Mouse (Mus musculus) kidney, adult 2 months (tissue): ENCODE measurements around the gene Chmp5.

Experiments used
- CTCF ChIP-seq: fragments of 200-500 bp; conservative IDR thresholded peaks from 2 replicates; pipeline ENCODE4 v1.5.1; 2011; ENCODE audit warnings: low read depth, mild to moderate bottlenecking, control low read depth, low read length, moderate library complexity, mixed read lengths; ENCODE audit not compliant: insufficient read depth, insufficient read length
- POLR2A ChIP-seq: fragments of 200-500 bp; IDR thresholded peaks from one replicate; pipeline ENCODE4 v1.6.1; 2011; ENCODE audit warnings: low read depth, low read length, control low read depth

DNA sequence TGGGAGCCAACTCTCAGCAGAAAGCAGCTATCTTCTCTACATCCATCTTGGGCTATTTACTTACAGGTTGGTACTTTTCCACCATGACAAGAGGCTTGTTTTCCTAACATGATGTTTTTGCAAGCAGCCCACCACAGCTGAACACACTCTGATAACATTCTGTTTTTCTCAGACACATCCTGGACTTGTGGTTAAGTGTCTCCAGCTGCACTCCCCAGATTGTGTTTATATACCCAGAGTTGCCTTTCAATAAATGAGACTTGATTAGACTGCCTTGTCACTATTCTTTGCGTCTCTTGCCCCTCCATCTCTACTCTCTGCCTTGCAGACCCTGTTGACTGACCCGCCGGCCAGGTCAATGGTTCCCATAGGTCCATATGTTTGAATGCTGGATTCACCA, 48.1 kb upstream of the Chmp5 start:
- TF ChIP-seq POLR2A: no peak
- TF ChIP-seq CTCF: no peak
